Mouse (Mus musculus) stomach, embryonic 14.5 days (tissue): ENCODE results near the gene Olfr598. TPM values are rescaled to one million over a fixed set of nuclear protein-coding genes. Genes with fewer than 3 reads are reported as not detected.
"Not testable (repeated sequence)": the region's sequence is repeated elsewhere in the genome, so short reads cannot be mapped to it uniquely, and the experiment has no call there.

Experiments used
- ATAC-seq: fragments of 200-750 bp; cut with Nextera tagmentation; 2 replicates; pipeline ENCODE4 v1.8.0; 2017; ENCODE audit warnings: low read depth, moderate TSS enrichment; ENCODE audit not compliant: insufficient number of reproducible peaks, insufficient read depth, low FRiP score
- H3K27ac ChIP-seq: fragments of 300-500 bp; sonication (generic); 2 replicates; pipeline ENCODE4 v1.5.1; 2014; ENCODE audit warnings: mild to moderate bottlenecking, low read length, moderate library complexity, mixed read lengths
- H3K27me3 ChIP-seq: fragments of 300-500 bp; sonication (generic); 2 replicates; pipeline ENCODE4 v1.6.1; 2014; ENCODE audit warnings: low read length, control low read depth, mixed read lengths; ENCODE audit not compliant: control insufficient read depth, insufficient read depth
- H3K36me3 ChIP-seq: fragments of 300-500 bp; sonication (generic); 2 replicates; pipeline ENCODE4 v1.6.1; 2014; ENCODE audit warnings: mild to moderate bottlenecking, control low read depth, low read length, moderate library complexity, mixed read lengths; ENCODE audit not compliant: control insufficient read depth, insufficient read depth
- H3K4me1 ChIP-seq: fragments of 300-500 bp; sonication (generic); 2 replicates; pipeline ENCODE4 v1.6.1; 2014; ENCODE audit warnings: low read length, control low read depth, mixed read lengths; ENCODE audit not compliant: control insufficient read depth, insufficient read depth
- H3K4me2 ChIP-seq: fragments of 300-500 bp; sonication (generic); replicated peaks from 2 replicates; pipeline ENCODE4 v1.6.1; 2014; ENCODE audit warnings: low read depth, low read length, control low read depth
- H3K4me3 ChIP-seq: fragments of 300-500 bp; sonication (generic); 2 replicates; pipeline ENCODE4 v1.5.1; 2014; ENCODE audit warnings: low read depth, low read length, control low read depth
- H3K9ac ChIP-seq: fragments of 300-500 bp; sonication (generic); replicated peaks from 2 replicates; pipeline ENCODE4 v1.6.1; 2014; ENCODE audit warnings: low read depth, mild to moderate bottlenecking, control low read depth, low read length, moderate library complexity, mixed read lengths
- H3K9me3 ChIP-seq: fragments of 300-500 bp; sonication (generic); 2 replicates; pipeline ENCODE4 v1.6.1; 2016; ENCODE audit warnings: low read depth, low read length, control low read depth; ENCODE audit not compliant: control insufficient read depth
- WGBS: fragments of 180-500 bp; shearing (Covaris S2); extraction: QIAGEN DNeasy Blood & Tissue Kit; methylation state at CpG from one replicate; pipeline ENCODE4 v1.1.7; 2014; 5-methylcytosine and 5-hydroxymethylcytosine counted together
- polyA plus RNA-seq: library from polyadenylated mRNA; unstranded; fragments of >200 nt; fragmentation: Nextera tagmentation; extraction: Ambion mirVana; gene quantifications from 2 replicates; pipeline ENCODE4 v1.2.1, GENCODE M21; 2014

Gene Olfr598
- not detected in 2 replicates for polyA plus RNA-seq

- no peak within 1 kb of the TSS for H3K4me2 ChIP-seq
- no peak within 1 kb of the TSS for H3K27ac ChIP-seq
- no peaks in the 10 kb centered on the region for H3K9me3 ChIP-seq
- no peaks in the 10 kb centered on the region for H3K27me3 ChIP-seq
- no peak within 1 kb of the TSS for H3K9ac ChIP-seq
- no peak within 1 kb of the TSS for H3K4me3 ChIP-seq
- no peaks in the 10 kb centered on the region for H3K36me3 ChIP-seq
- ATAC-seq: no peak
- no peaks in the 10 kb centered on the region for H3K4me1 ChIP-seq
Measured at GRCm38 (mm10) chr7:103323268-103323667, at the start of gene Olfr598. Olfr598 (plus strand) TSS chr7:103323568.

- H3K4me2 ChIP-seq, ATAC-seq, H3K27me3 ChIP-seq, H3K4me3 ChIP-seq, H3K27ac ChIP-seq, H3K9me3 ChIP-seq, H3K36me3 ChIP-seq, H3K4me1 ChIP-seq, H3K9ac ChIP-seq: not testable (repeated sequence)
- 85% methylated on average over 2 of the region's 2 CpGs for WGBS
Measured at GRCm38 (mm10) chr7:103305348-103305747, 18.0 kb upstream of the Olfr598 start, which contains the start of gene Olfr596. Olfr596 (plus strand) TSS chr7:103305648.

- H3K9ac ChIP-seq, H3K4me2 ChIP-seq, H3K27me3 ChIP-seq, H3K4me3 ChIP-seq, H3K4me1 ChIP-seq, H3K27ac ChIP-seq, ATAC-seq, H3K9me3 ChIP-seq, H3K36me3 ChIP-seq: not testable (repeated sequence)
- WGBS: 87% methylated on average over 2 of the region's 2 CpGs
Measured at GRCm38 (mm10) chr7:103316015-103316414, 7.4 kb upstream of the Olfr598 start, which contains the start of gene Olfr597. Olfr597 (plus strand) TSS chr7:103316315.

- H3K27ac ChIP-seq: no peak within 1 kb of the TSS
Measured at GRCm38 (mm10) chr7:103335617-103336016, 12.2 kb downstream of the Olfr598 start, which contains the start of gene Olfr599. Olfr599 (plus strand) TSS chr7:103335917.

GRCm38 (mm10) chr7:103349569-103349968 is 26.2 kb downstream of the Olfr598 start, which contains the start of gene Olfr600:
Olfr600 (minus strand) TSS chr7:103349669.
- H3K4me2 ChIP-seq: no peak within 1 kb of the TSS
- H3K9ac ChIP-seq: no peak within 1 kb of the TSS
- H3K9me3 ChIP-seq: no peaks in the 10 kb centered on the region
- ATAC-seq: no peak
- no peaks in the 10 kb centered on the region for H3K27me3 ChIP-seq
- H3K4me3 ChIP-seq: no peak within 1 kb of the TSS
- no peak within 1 kb of the TSS for H3K27ac ChIP-seq
- H3K4me1 ChIP-seq: no peaks in the 10 kb centered on the region
- H3K36me3 ChIP-seq: no peaks in the 10 kb centered on the region

More at GRCm38 (mm10) chr7:103335617-103336016, 12.2 kb downstream of the Olfr598 start, which contains the start of gene Olfr599:
- no peaks in the 10 kb centered on the region for H3K36me3 ChIP-seq
- H3K27me3 ChIP-seq: no peaks in the 10 kb centered on the region
- no peaks in the 10 kb centered on the region for H3K9me3 ChIP-seq
- H3K4me1 ChIP-seq: no peaks in the 10 kb centered on the region
- no peak within 1 kb of the TSS for H3K9ac ChIP-seq
- WGBS: 91% methylated on average over 1 of the region's 1 CpGs
- H3K4me2 ChIP-seq: no peak within 1 kb of the TSS
- no peak within 1 kb of the TSS for H3K4me3 ChIP-seq
- ATAC-seq: no peak

- H3K36me3 ChIP-seq: no peaks in the 10 kb centered on the region
- no peaks in the 10 kb centered on the region for H3K27me3 ChIP-seq
- H3K9me3 ChIP-seq: no peaks in the 10 kb centered on the region
- H3K9ac ChIP-seq: no peak within 1 kb of the TSS
- no peak within 1 kb of the TSS for H3K27ac ChIP-seq
- no peak for ATAC-seq
- no peak within 1 kb of the TSS for H3K4me2 ChIP-seq
- no peaks in the 10 kb centered on the region for H3K4me1 ChIP-seq
- H3K4me3 ChIP-seq: no peak within 1 kb of the TSS
- 85% methylated on average over 1 of the region's 1 CpGs for WGBS
Measured at GRCm38 (mm10) chr7:103362555-103362954, 39.2 kb downstream of the Olfr598 start, which contains the start of gene Olfr601. Olfr601 (minus strand) TSS chr7:103362655.

Other genes starting within 250 kb of the Olfr598 start
- gene Olfr584, start 241.7 kb upstream of the Olfr598 start, polyA plus RNA-seq: not detected in 2 replicates
- gene Olfr585, start 225.8 kb upstream of the Olfr598 start, polyA plus RNA-seq: not detected in 2 replicates
- not detected in 2 replicates for gene Olfr586, start 197.9 kb upstream of the Olfr598 start, polyA plus RNA-seq
- not detected in 2 replicates for gene Olfr588-ps1, start 182.7 kb upstream of the Olfr598 start, polyA plus RNA-seq
- not detected in 2 replicates for gene Olfr589, start 167.2 kb upstream of the Olfr598 start, polyA plus RNA-seq
- gene Olfr591, start 145.2 kb upstream of the Olfr598 start, polyA plus RNA-seq: not detected in 2 replicates
- gene Olfr592, start 138.8 kb upstream of the Olfr598 start, polyA plus RNA-seq: not detected in 2 replicates
- gene Olfr593, start 111.7 kb upstream of the Olfr598 start, polyA plus RNA-seq: not detected in 2 replicates
- gene Olfr594, start 106.6 kb upstream of the Olfr598 start, polyA plus RNA-seq: not detected in 2 replicates
- not detected in 2 replicates for gene Usp17ld, start 71.1 kb upstream of the Olfr598 start, polyA plus RNA-seq
- not detected in 2 replicates for gene Olfr596, start 17.9 kb upstream of the Olfr598 start, polyA plus RNA-seq
- not detected in 2 replicates for gene Olfr597, start 7.3 kb upstream of the Olfr598 start, polyA plus RNA-seq
- not detected in 2 replicates for gene Olfr599, start 12.3 kb downstream of the Olfr598 start, polyA plus RNA-seq
- not detected in 2 replicates for gene Olfr600, start 26.1 kb downstream of the Olfr598 start, polyA plus RNA-seq
- not detected in 2 replicates for gene Olfr601, start 39.1 kb downstream of the Olfr598 start, polyA plus RNA-seq
- not detected in 2 replicates for gene Olfr603, start 62.6 kb downstream of the Olfr598 start, polyA plus RNA-seq
- gene Usp17lc, start 91.5 kb downstream of the Olfr598 start, polyA plus RNA-seq: not detected in 2 replicates
- not detected in 2 replicates for gene Olfr605, start 121.9 kb downstream of the Olfr598 start, polyA plus RNA-seq
- not detected in 2 replicates for gene Olfr606, start 125.5 kb downstream of the Olfr598 start, polyA plus RNA-seq
- not detected in 2 replicates for gene Olfr607, start 140.6 kb downstream of the Olfr598 start, polyA plus RNA-seq
- gene Olfr608, start 146.3 kb downstream of the Olfr598 start, polyA plus RNA-seq: not detected in 2 replicates
- not detected in 2 replicates for gene Olfr609, start 174.5 kb downstream of the Olfr598 start, polyA plus RNA-seq
- not detected in 2 replicates for gene Olfr610, start 188.6 kb downstream of the Olfr598 start, polyA plus RNA-seq
- gene Olfr611, start 197.3 kb downstream of the Olfr598 start, polyA plus RNA-seq: not detected in 2 replicates
- gene Olfr612, start 219.1 kb downstream of the Olfr598 start, polyA plus RNA-seq: not detected in 2 replicates
- not detected in 2 replicates for gene Olfr613, start 224.5 kb downstream of the Olfr598 start, polyA plus RNA-seq
- gene Olfr615, start 232.5 kb downstream of the Olfr598 start, polyA plus RNA-seq: not detected in 2 replicates
- not detected in 2 replicates for gene Olfr616, start 245.6 kb downstream of the Olfr598 start, polyA plus RNA-seq
- gene Olfr617, start 249.5 kb downstream of the Olfr598 start, polyA plus RNA-seq: not detected in 2 replicates